Comparison of ENCODE assay signal across 8 mouse cellular contexts in the genomic region with DNA sequence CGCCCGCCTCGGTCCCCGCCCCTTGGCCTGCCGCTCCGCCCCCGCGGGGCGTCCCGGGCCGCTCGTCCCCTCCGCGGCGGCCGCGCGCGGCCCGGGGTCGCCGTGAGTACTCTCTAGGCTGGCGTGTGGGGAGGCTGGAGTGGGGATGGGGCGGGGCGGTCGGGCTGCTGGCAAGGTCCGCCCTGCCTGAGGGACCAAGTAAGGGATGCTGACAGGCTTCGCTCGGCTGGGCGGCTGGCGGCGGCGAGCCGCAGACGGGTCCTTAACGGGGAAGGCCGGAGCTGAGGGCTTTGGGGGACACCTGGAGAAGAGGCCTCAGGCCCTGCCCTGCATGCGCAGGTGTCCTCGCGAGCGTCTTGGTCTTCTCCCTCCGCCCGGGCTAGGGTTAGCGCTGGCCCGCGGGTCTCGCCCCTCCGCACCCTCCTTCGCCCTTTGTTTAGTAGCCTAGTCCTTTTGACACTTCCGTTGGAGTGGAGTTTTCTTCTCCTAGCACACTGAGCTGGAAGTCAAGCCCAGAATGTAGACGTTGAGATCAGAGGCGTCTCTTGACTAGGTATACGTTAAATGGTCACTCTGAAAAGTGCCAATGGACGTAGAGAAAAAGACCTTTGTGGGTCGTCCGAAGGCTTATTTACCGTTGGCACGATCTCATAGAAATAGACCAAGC. TPM values are rescaled to one million over a fixed set of nuclear protein-coding genes. Genes with fewer than 3 reads are reported as not detected.
DNase-seq lines count a peak whose midpoint lies in the region; ATAC-seq and TF ChIP-seq lines count a peak whose summit lies in the region.

No protein-coding gene starts in this region.

- TF ChIP-seq CTCF in CH12.LX (conservative IDR thresholded peaks at IDR 0.05 in 1 of 2, IDR thresholded peaks at IDR 0.05 in 1 of 2; ENCODE audit: low read depth in 2 of 2, low read length in 2 of 2), result no peak

- in situ Hi-C loops in CH12.LX (cut with MboI; ENCODE audit: low pct_ligation_motif_present, low pct_unique_long_range_greater_than_20kb, low sequenced_read_pairs), result no loop called here

- dilution Hi-C loops in CH12.LX (cut with MboI; ENCODE audit: extremely low pct_ligation_motif_present, extremely low pct_unique_long_range_greater_than_20kb, low sequenced_read_pairs), result no loop called here

- no peak for TF ChIP-seq EP300 in CH12.LX (IDR thresholded peaks at IDR 0.05; ENCODE audit: low read length)

- under 1% methylated on average over 58 of the region's 58 CpGs for WGBS in heart, embryonic 10.5 days
- WGBS in embryonic facial prominence, embryonic 14.5 days, result 1% methylated on average over 22 of the region's 58 CpGs
- WGBS in intestine, embryonic 14.5 days, result under 1% methylated on average over 58 of the region's 58 CpGs
- under 1% methylated on average over 57 of the region's 58 CpGs for WGBS in midbrain, embryonic 14.5 days

- H3K4me2 ChIP-seq in CH12.LX (ENCODE audit: insufficient read depth, low read depth, poor library complexity, severe bottlenecking), result peak overlapping the region; percentile 90
- H3K4me2 ChIP-seq in embryonic facial prominence, embryonic 14.5 days (ENCODE audit: low read depth, low read length), result peak overlapping the region; percentile 62
- H3K4me2 ChIP-seq in intestine, embryonic 14.5 days (ENCODE audit: low read length), result peak overlapping the region; percentile 62
- H3K4me2 ChIP-seq in midbrain, embryonic 14.5 days (ENCODE audit: low read length), result peak overlapping the region; percentile 74

- no peak for TF ChIP-seq RAD21 in CH12.LX (IDR thresholded peaks at IDR 0.05; ENCODE audit: low read depth, low read length)

- H3K9me3 ChIP-seq in heart, embryonic 10.5 days, result no peaks in the 10 kb centered on the region
- H3K9me3 ChIP-seq in CH12.LX (replicated peaks; ENCODE audit: low read length), result no peaks in the 10 kb centered on the region
- H3K9me3 ChIP-seq in embryonic facial prominence, embryonic 14.5 days (ENCODE audit: control insufficient read depth, low read length), result no peaks in the 10 kb centered on the region
- H3K9me3 ChIP-seq in intestine, embryonic 14.5 days (ENCODE audit: control insufficient read depth, low read length), result no peaks in the 10 kb centered on the region
- H3K9me3 ChIP-seq in midbrain, embryonic 14.5 days (ENCODE audit: control insufficient read depth, low read length), result no peaks in the 10 kb centered on the region

- peak overlapping the region; percentile 77 for H3K9ac ChIP-seq in CH12.LX (ENCODE audit: insufficient read depth, low read depth)
- H3K9ac ChIP-seq in embryonic facial prominence, embryonic 14.5 days (ENCODE audit: low read depth, low read length), result peak overlapping the region; percentile 79
- H3K9ac ChIP-seq in intestine, embryonic 14.5 days (ENCODE audit: low read length), result peak overlapping the region; percentile 73
- peak overlapping the region; percentile 93 for H3K9ac ChIP-seq in midbrain, embryonic 14.5 days (replicated peaks; ENCODE audit: low read length)

- peak overlapping the region; percentile 93 for H3K4me3 ChIP-seq in heart, embryonic 10.5 days
- peak overlapping the region; percentile 76 to 91 (median 82) for H3K4me3 ChIP-seq in CH12.LX (replicated peaks in 1 of 3; ENCODE audit: low read depth in 2 of 3, low read length in 2 of 3, poor library complexity in 1 of 3)
- peak overlapping the region; percentile 74 for H3K4me3 ChIP-seq in embryonic facial prominence, embryonic 14.5 days (ENCODE audit: low read depth, low read length)
- H3K4me3 ChIP-seq in intestine, embryonic 14.5 days (ENCODE audit: low read depth, low read length), result peak overlapping the region; percentile 68
- H3K4me3 ChIP-seq in midbrain, embryonic 14.5 days (replicated peaks; ENCODE audit: low read depth, low read length), result peak overlapping the region; percentile 87

- H3K4me1 ChIP-seq in heart, embryonic 10.5 days, result peaks cover 15% of the 10 kb centered on the region
- H3K4me1 ChIP-seq in CH12.LX (ENCODE audit: control insufficient read depth in 1 of 2, insufficient read depth in 2 of 2), result peaks cover 0 to 5% of the 10 kb centered on the region in 2 experiments; a peak in 2 of 4 replicates
- H3K4me1 ChIP-seq in embryonic facial prominence, embryonic 14.5 days (ENCODE audit: control insufficient read depth, insufficient read depth, low read length), result peaks cover 11% of the 10 kb centered on the region
- peaks cover 8% of the 10 kb centered on the region; the same call in 1 of the 2 replicates for H3K4me1 ChIP-seq in intestine, embryonic 14.5 days (replicated peaks; ENCODE audit: control insufficient read depth, insufficient read depth, low read length)
- H3K4me1 ChIP-seq in midbrain, embryonic 14.5 days (ENCODE audit: control insufficient read depth, insufficient read depth, low read length), result peaks cover 22% of the 10 kb centered on the region

- peak; percentile 37 for ATAC-seq in embryonic facial prominence, embryonic 14.5 days (ENCODE audit: low read depth)
- ATAC-seq in intestine, embryonic 14.5 days (replicated peaks; ENCODE audit: low FRiP score, low TSS enrichment, low read depth), result peak; percentile 54; the same call in 1 of the 2 replicates
- no peak; the same call in 1 of the 2 replicates for ATAC-seq in midbrain, embryonic 14.5 days (ENCODE audit: low FRiP score, low TSS enrichment)

- no peaks in the 10 kb centered on the region for H3K27me3 ChIP-seq in heart, embryonic 10.5 days (ENCODE audit: insufficient read depth, poor library complexity, severe bottlenecking)
- H3K27me3 ChIP-seq in CH12.LX (replicated peaks), result peaks cover 2% of the 10 kb centered on the region
- no peaks in the 10 kb centered on the region for H3K27me3 ChIP-seq in embryonic facial prominence, embryonic 14.5 days (replicated peaks; ENCODE audit: control insufficient read depth, insufficient read depth, low read length)
- H3K27me3 ChIP-seq in intestine, embryonic 14.5 days (replicated peaks; ENCODE audit: control insufficient read depth, insufficient read depth, low read length), result no peaks in the 10 kb centered on the region
- H3K27me3 ChIP-seq in midbrain, embryonic 14.5 days (ENCODE audit: control insufficient read depth, insufficient read depth, low read length), result no peaks in the 10 kb centered on the region

- TF ChIP-seq POLR2A in CH12.LX (IDR thresholded peaks at IDR 0.05; ENCODE audit: low read depth, low read length), result no peak; the same call in 1 of the 2 replicates

- DNase-seq in heart, embryonic 10.5 days (ENCODE audit: low spot score), result no peak
- DNase-seq in heart, postnatal 4 days, result no peak
- no peak for DNase-seq in CH12.LX (ENCODE audit: extremely low read depth)
- DNase-seq in embryonic facial prominence, embryonic 14.5 days (ENCODE audit: low spot score), result no peak
- no peak for DNase-seq in intestine, embryonic 14.5 days (ENCODE audit: low spot score)
- no peak for DNase-seq in midbrain, embryonic 14.5 days
- DNase-seq in MN1 (ENCODE audit: low spot score), result no peak
- no peak for DNase-seq in kidney, postnatal 4 days

- peak overlapping the region; percentile 97 for H3K27ac ChIP-seq in heart, embryonic 10.5 days
- H3K27ac ChIP-seq in CH12.LX (ENCODE audit: insufficient read depth, low read depth), result no peak overlapping the region
- peak overlapping the region; percentile 76 for H3K27ac ChIP-seq in embryonic facial prominence, embryonic 14.5 days (replicated peaks; ENCODE audit: low read depth, low read length)
- peak overlapping the region; percentile 69 for H3K27ac ChIP-seq in intestine, embryonic 14.5 days (ENCODE audit: low read depth)
- H3K27ac ChIP-seq in midbrain, embryonic 14.5 days (replicated peaks; ENCODE audit: low read depth, low read length), result peak overlapping the region; percentile 93

- peaks cover 6% of the 10 kb centered on the region for H3K36me3 ChIP-seq in heart, embryonic 10.5 days
- peaks cover 3 to 5% of the 10 kb centered on the region in 2 experiments for H3K36me3 ChIP-seq in CH12.LX (replicated peaks in 1 of 2; ENCODE audit: control insufficient read depth in 1 of 2, insufficient read depth in 1 of 2, low read length in 1 of 2)
- peaks cover 4% of the 10 kb centered on the region for H3K36me3 ChIP-seq in embryonic facial prominence, embryonic 14.5 days (ENCODE audit: control insufficient read depth, insufficient read depth, low read length)
- H3K36me3 ChIP-seq in intestine, embryonic 14.5 days (ENCODE audit: control insufficient read depth, insufficient read depth, low read length), result peaks cover 7% of the 10 kb centered on the region
- H3K36me3 ChIP-seq in midbrain, embryonic 14.5 days (ENCODE audit: control insufficient read depth, insufficient read depth, low read length), result peaks cover 9% of the 10 kb centered on the region; the same call in 1 of the 2 replicates

- no peaks in the 10 kb centered on the region for H3K79me2 ChIP-seq in CH12.LX (replicated peaks; ENCODE audit: control insufficient read depth, extremely low read depth, insufficient read depth, poor library complexity, severe bottlenecking)

RNA-seq across cellular contexts. Expression of a gene that starts 0.4 kb away (rescaled TPM):
- polyA plus RNA-seq in heart, embryonic 10.5 days (2016; fragmentation: Nextera tagmentation; extraction: Ambion mirVana), result 19.3 and 23.9 TPM in 2 replicates
- total RNA-seq in heart, postnatal 4 days (2021), result 10 to 100 TPM; 16.7 to 17.3 TPM
- total RNA-seq in CH12.LX (2012; rRNA removed) (3.6 and 4.4 TPM in 2 replicates), CH12.LX (2014; rRNA removed) (5.6 and 5.7 TPM in 2 replicates)
- polyA plus RNA-seq in CH12.LX (2012; ENCODE audit: insufficient read length, low read depth), result 4.6 and 5.5 TPM in 2 replicates
- 29.1 and 32.2 TPM in 2 replicates for polyA plus RNA-seq in embryonic facial prominence, embryonic 14.5 days (2014; fragmentation: Nextera tagmentation; extraction: Ambion mirVana)
- 35.3 and 36.9 TPM in 2 replicates for polyA plus RNA-seq in intestine, embryonic 14.5 days (2014; fragmentation: Nextera tagmentation; extraction: Ambion mirVana)
- polyA plus RNA-seq in midbrain, embryonic 14.5 days (2014; fragmentation: Nextera tagmentation; extraction: Ambion mirVana), result 205 and 226 TPM in 2 replicates

RNA-seq across cellular contexts. Expression of a gene that starts 38.7 kb away (rescaled TPM):
- polyA plus RNA-seq in heart, embryonic 10.5 days (2016; fragmentation: Nextera tagmentation; extraction: Ambion mirVana), result 2,435 and 2,436 TPM in 2 replicates
- 1,000 to 10,000 TPM; 1,087 to 1,151 TPM for total RNA-seq in heart, postnatal 4 days (2021)
- 1,563 and 2,304 TPM in 2 replicates for total RNA-seq in CH12.LX (2012; rRNA removed)
- total RNA-seq in CH12.LX (2014; rRNA removed), result 2,562 and 2,828 TPM in 2 replicates
- polyA plus RNA-seq in CH12.LX (2012; ENCODE audit: insufficient read length, low read depth), result 1,827 and 1,949 TPM in 2 replicates
- 1,005 and 1,158 TPM in 2 replicates for polyA plus RNA-seq in embryonic facial prominence, embryonic 14.5 days (2014; fragmentation: Nextera tagmentation; extraction: Ambion mirVana)
- polyA plus RNA-seq in intestine, embryonic 14.5 days (2014; fragmentation: Nextera tagmentation; extraction: Ambion mirVana), result 1,482 and 1,573 TPM in 2 replicates
- polyA plus RNA-seq in midbrain, embryonic 14.5 days (2014; fragmentation: Nextera tagmentation; extraction: Ambion mirVana), result 836 and 1,041 TPM in 2 replicates

RNA-seq across cellular contexts. Expression of a gene that starts 39.7 kb away (rescaled TPM):
- polyA plus RNA-seq in heart, embryonic 10.5 days (2016; fragmentation: Nextera tagmentation; extraction: Ambion mirVana), result 0.06 TPM in 1 of 2 replicates, not detected in the other
- under 1 TPM; 0.09 to 0.12 TPM for total RNA-seq in heart, postnatal 4 days (2021)
- total RNA-seq in CH12.LX (2012; rRNA removed) (not detected in 2 replicates), CH12.LX (2014; rRNA removed) (not detected in 2 replicates)
- polyA plus RNA-seq in CH12.LX (2012; ENCODE audit: insufficient read length, low read depth), result not detected in 2 replicates
- 0.93 and 0.96 TPM in 2 replicates for polyA plus RNA-seq in embryonic facial prominence, embryonic 14.5 days (2014; fragmentation: Nextera tagmentation; extraction: Ambion mirVana)
- 3.3 and 4.3 TPM in 2 replicates for polyA plus RNA-seq in intestine, embryonic 14.5 days (2014; fragmentation: Nextera tagmentation; extraction: Ambion mirVana)
- polyA plus RNA-seq in midbrain, embryonic 14.5 days (2014; fragmentation: Nextera tagmentation; extraction: Ambion mirVana), result 35.4 and 45.8 TPM in 2 replicates
